ENCODE assay signal across 18 mouse cellular contexts in the genomic region with DNA sequence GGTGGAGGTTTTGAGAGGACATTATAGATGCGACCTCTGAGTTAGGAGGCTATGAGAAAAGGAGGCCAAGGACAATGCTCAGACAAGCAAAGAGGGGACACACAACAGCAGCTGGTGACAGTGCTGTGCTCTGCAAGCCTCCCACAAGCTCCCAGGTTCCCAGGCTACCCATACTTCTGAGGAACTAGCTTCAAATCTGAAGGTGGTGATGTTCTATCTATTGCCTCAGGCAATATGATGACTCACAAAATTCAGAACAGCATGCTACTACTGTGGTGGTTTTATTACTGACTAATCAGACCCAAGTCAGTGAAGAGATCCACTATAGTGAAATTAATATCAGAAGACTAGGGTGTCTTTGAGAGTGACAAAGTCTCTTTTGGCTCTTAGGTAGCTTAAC.
"Had no signal": no experiment of that assay in that cellular context is flagged by ENCODE, and none has a peak within 500 bp of the region (broad histone marks: within the 10 kb centered on the region; RNA-seq: fewer than 3 reads in every experiment).

No protein-coding gene starts in this region.

- H3K9me3 ChIP-seq: midbrain, embryonic 12.5 days; neural tube, embryonic 15.5 days had no signal

- H3K4me1 ChIP-seq: midbrain, embryonic 12.5 days had no signal

- H3K27me3 ChIP-seq: neural tube, embryonic 13.5 days; neural tube, embryonic 15.5 days had no signal

- DNase-seq: lung, adult 18-20 months; lung, embryonic 14.5 days; lung, postnatal 10 days; lung, postnatal 4 days; midbrain, embryonic 14.5 days; retina, postnatal 1 day; right cerebral cortex, postnatal 25 days; right cerebral cortex, postnatal 4 days; spleen, adult 18-20 months; thymus, adult 18-20 months; thymus, postnatal 14 days; thymus, postnatal 36 days had no signal

- H3K27ac ChIP-seq: midbrain, embryonic 10.5 days; midbrain, embryonic 12.5 days; neural tube, embryonic 13.5 days; neural tube, embryonic 15.5 days had no signal

- H3K9ac ChIP-seq: lung, embryonic 14.5 days; midbrain, embryonic 12.5 days; neural tube, embryonic 13.5 days; neural tube, embryonic 15.5 days had no signal

- H3K4me3 ChIP-seq: midbrain, embryonic 10.5 days; midbrain, embryonic 12.5 days; myocyte; neural tube, embryonic 13.5 days; neural tube, embryonic 15.5 days had no signal

- H3K36me3 ChIP-seq: midbrain, embryonic 10.5 days; midbrain, embryonic 12.5 days; neural tube, embryonic 13.5 days; neural tube, embryonic 15.5 days had no signal

- ATAC-seq: midbrain, embryonic 16.5 days had no signal

- H3K4me2 ChIP-seq: lung, embryonic 14.5 days; midbrain, embryonic 12.5 days; neural tube, embryonic 13.5 days; neural tube, embryonic 15.5 days had no signal
